Mouse (Mus musculus): ENCODE results near the gene Lefty2. TPM values are rescaled to one million over a fixed set of nuclear protein-coding genes. Genes with fewer than 3 reads are reported as not detected.

Lefty2 gene
- polyA plus RNA-seq, 1 experiment: 124 TPM

GRCm38 (mm10) chr1:180919686-180920085, 26.8 kb downstream of the Lefty2 start:
- TF ChIP-seq EP300 (IDR thresholded peaks at IDR 0.05; ENCODE audit: insufficient read depth, low read depth, low read length) (peak; percentile 64), CTCF (IDR thresholded peaks at IDR 0.05; ENCODE audit: low read depth, low read length) (peak; percentile 99), POLR2A (IDR thresholded peaks at IDR 0.05; ENCODE audit: insufficient read depth, low read length) (no peak)
- H3K9ac ChIP-seq (ENCODE audit: low read depth, poor library complexity, severe bottlenecking): no peak overlapping the region
- no peaks in the 10 kb centered on the region for H3K36me3 ChIP-seq (ENCODE audit: control insufficient read depth, insufficient read depth, low read length, poor library complexity, severe bottlenecking)
- no peaks in the 10 kb centered on the region for H3K27me3 ChIP-seq (ENCODE audit: control insufficient read depth, insufficient read depth, low read length, poor library complexity, severe bottlenecking)
- H3K9me3 ChIP-seq (replicated peaks; ENCODE audit: control insufficient read depth, insufficient read depth, low read length, poor library complexity, severe bottlenecking): no peaks in the 10 kb centered on the region
- peaks cover 10% of the 10 kb centered on the region for H3K4me1 ChIP-seq (ENCODE audit: control insufficient read depth, insufficient read depth, low read length)
- H3K4me3 ChIP-seq (ENCODE audit: low read depth, low read length): no peak overlapping the region
- no peak overlapping the region for H3K27ac ChIP-seq (ENCODE audit: insufficient read depth, low read length)

DNA sequence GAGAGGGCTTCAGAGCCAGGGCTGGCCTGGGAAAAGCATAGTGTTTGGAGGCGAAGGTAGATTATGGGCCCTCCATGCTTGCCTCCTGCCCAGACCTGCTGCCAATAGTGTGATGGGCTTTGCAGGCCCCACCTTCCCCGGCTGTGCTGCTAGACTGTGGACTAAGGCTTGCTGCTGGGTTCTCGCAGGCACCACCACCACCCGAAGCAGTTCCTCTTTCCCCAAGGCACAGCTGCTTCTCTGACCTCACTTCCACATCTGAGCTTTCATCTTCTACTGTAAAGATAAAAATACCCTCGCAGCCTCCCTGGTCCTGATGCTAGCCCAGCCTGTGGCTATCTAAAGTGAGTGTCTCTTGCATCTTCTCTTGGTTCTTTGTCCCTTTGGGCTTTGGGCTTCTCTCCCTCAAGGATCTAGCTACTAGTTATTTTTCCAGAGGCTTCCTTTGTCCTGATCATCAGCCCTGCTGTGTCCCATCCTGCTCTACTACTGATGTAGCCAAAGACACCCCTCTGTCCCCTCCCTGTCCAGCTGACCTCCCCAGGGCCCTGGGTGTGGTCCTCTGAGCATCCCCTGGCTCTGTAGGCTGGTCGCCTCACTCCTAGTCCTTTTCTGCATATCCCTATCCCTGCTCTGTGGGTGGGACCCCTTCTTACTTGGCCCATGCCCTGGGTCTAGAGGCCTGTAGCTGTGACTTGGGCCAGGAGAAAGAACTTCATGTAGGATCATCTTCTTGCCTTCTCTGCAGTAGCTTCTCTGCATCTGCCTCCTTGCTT, 29.6 kb downstream of the Lefty2 start:
- Histone ChIP-seq H3K36me3 (ENCODE audit: control insufficient read depth, insufficient read depth, low read length, poor library complexity, severe bottlenecking) (no peaks in the 10 kb centered on the region), H3K9me3 (replicated peaks; ENCODE audit: control insufficient read depth, insufficient read depth, low read length, poor library complexity, severe bottlenecking) (no peaks in the 10 kb centered on the region), H3K4me3 (ENCODE audit: low read depth, low read length) (no peak overlapping the region), H3K27ac (ENCODE audit: insufficient read depth, low read length) (no peak overlapping the region), H3K4me1 (ENCODE audit: control insufficient read depth, insufficient read depth, low read length) (peaks cover 19% of the 10 kb centered on the region), H3K27me3 (ENCODE audit: control insufficient read depth, insufficient read depth, low read length, poor library complexity, severe bottlenecking) (no peaks in the 10 kb centered on the region), H3K9ac (ENCODE audit: low read depth, poor library complexity, severe bottlenecking) (no peak overlapping the region)
- peak; percentile 68 for TF ChIP-seq EP300 (IDR thresholded peaks at IDR 0.05; ENCODE audit: insufficient read depth, low read depth, low read length)
- no peak for TF ChIP-seq POLR2A (IDR thresholded peaks at IDR 0.05; ENCODE audit: insufficient read depth, low read length)

- no peaks in the 10 kb centered on the region for H3K36me3 ChIP-seq (ENCODE audit: control insufficient read depth, insufficient read depth, low read length, poor library complexity, severe bottlenecking)
- no peak overlapping the region for H3K4me3 ChIP-seq (ENCODE audit: low read depth, low read length)
- H3K27ac ChIP-seq (ENCODE audit: insufficient read depth, low read length): peak overlapping the region; percentile 77
- peaks cover 19% of the 10 kb centered on the region for H3K4me1 ChIP-seq (ENCODE audit: control insufficient read depth, insufficient read depth, low read length)
- no peak for TF ChIP-seq CTCF (IDR thresholded peaks at IDR 0.05; ENCODE audit: low read depth, low read length)
- peak; percentile 100 for TF ChIP-seq EP300 (IDR thresholded peaks at IDR 0.05; ENCODE audit: insufficient read depth, low read depth, low read length)
- H3K9ac ChIP-seq (ENCODE audit: low read depth, poor library complexity, severe bottlenecking): no peak overlapping the region
- H3K9me3 ChIP-seq (replicated peaks; ENCODE audit: control insufficient read depth, insufficient read depth, low read length, poor library complexity, severe bottlenecking): no peaks in the 10 kb centered on the region
- H3K27me3 ChIP-seq (ENCODE audit: control insufficient read depth, insufficient read depth, low read length, poor library complexity, severe bottlenecking): no peaks in the 10 kb centered on the region
These were observed 31.8 kb downstream of the Lefty2 start for GRCm38 (mm10) chr1:180924737-180925136.

- no peak overlapping the region for H3K27ac ChIP-seq (ENCODE audit: insufficient read depth, low read length)
- H3K9ac ChIP-seq (ENCODE audit: low read depth, poor library complexity, severe bottlenecking): no peak overlapping the region; the same call in 1 of the 2 replicates
- H3K9me3 ChIP-seq (replicated peaks; ENCODE audit: control insufficient read depth, insufficient read depth, low read length, poor library complexity, severe bottlenecking): no peaks in the 10 kb centered on the region
- no peaks in the 10 kb centered on the region for H3K36me3 ChIP-seq (ENCODE audit: control insufficient read depth, insufficient read depth, low read length, poor library complexity, severe bottlenecking)
- TF ChIP-seq CTCF (IDR thresholded peaks at IDR 0.05; ENCODE audit: low read depth, low read length) (no peak), EP300 (IDR thresholded peaks at IDR 0.05; ENCODE audit: insufficient read depth, low read depth, low read length) (no peak), POLR2A (IDR thresholded peaks at IDR 0.05; ENCODE audit: insufficient read depth, low read length) (no peak)
- H3K4me3 ChIP-seq (ENCODE audit: low read depth, low read length): no peak overlapping the region
- no peaks in the 10 kb centered on the region for H3K27me3 ChIP-seq (ENCODE audit: control insufficient read depth, insufficient read depth, low read length, poor library complexity, severe bottlenecking)
- H3K4me1 ChIP-seq (ENCODE audit: control insufficient read depth, insufficient read depth, low read length): peaks cover 19% of the 10 kb centered on the region
These were observed 33.4 kb downstream of the Lefty2 start for GRCm38 (mm10) chr1:180926286-180926685.

GRCm38 (mm10) chr1:180929599-180929998, 36.7 kb downstream of the Lefty2 start:
- H3K27ac ChIP-seq (ENCODE audit: insufficient read depth, low read length): no peak overlapping the region
- H3K4me1 ChIP-seq (ENCODE audit: control insufficient read depth, insufficient read depth, low read length): peaks cover 13% of the 10 kb centered on the region
- no peak for TF ChIP-seq EP300 (IDR thresholded peaks at IDR 0.05; ENCODE audit: insufficient read depth, low read depth, low read length)
- TF ChIP-seq POLR2A (IDR thresholded peaks at IDR 0.05; ENCODE audit: insufficient read depth, low read length): no peak
- no peak for TF ChIP-seq CTCF (IDR thresholded peaks at IDR 0.05; ENCODE audit: low read depth, low read length)
- no peak overlapping the region for H3K4me3 ChIP-seq (ENCODE audit: low read depth, low read length)
- H3K36me3 ChIP-seq (ENCODE audit: control insufficient read depth, insufficient read depth, low read length, poor library complexity, severe bottlenecking): no peaks in the 10 kb centered on the region
- no peaks in the 10 kb centered on the region for H3K27me3 ChIP-seq (ENCODE audit: control insufficient read depth, insufficient read depth, low read length, poor library complexity, severe bottlenecking)
- H3K9ac ChIP-seq (ENCODE audit: low read depth, poor library complexity, severe bottlenecking): no peak overlapping the region
- no peaks in the 10 kb centered on the region for H3K9me3 ChIP-seq (replicated peaks; ENCODE audit: control insufficient read depth, insufficient read depth, low read length, poor library complexity, severe bottlenecking)

DNA sequence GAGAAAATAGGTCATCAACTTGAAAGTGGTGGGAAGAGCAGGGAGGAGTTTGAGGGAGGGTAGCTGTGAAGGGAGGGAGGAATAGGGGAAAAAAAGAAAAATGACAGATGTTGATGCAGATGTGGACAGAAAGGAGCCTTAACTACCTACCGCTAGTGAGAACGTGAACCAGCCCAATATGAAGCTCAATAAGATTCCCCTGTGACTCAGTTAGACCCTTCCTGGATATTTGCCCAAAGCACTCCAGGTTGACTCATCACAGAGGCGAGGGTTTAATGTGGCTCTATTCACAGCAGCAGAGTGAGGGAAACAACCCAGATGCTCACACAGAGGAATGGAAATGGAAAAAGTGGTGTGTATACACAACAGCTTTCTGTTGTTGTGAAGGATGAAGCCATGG, 38.2 kb downstream of the Lefty2 start:
- H3K27ac ChIP-seq (ENCODE audit: insufficient read depth, low read length): no peak overlapping the region
- no peak for TF ChIP-seq EP300 (IDR thresholded peaks at IDR 0.05; ENCODE audit: insufficient read depth, low read depth, low read length)
- TF ChIP-seq POLR2A (IDR thresholded peaks at IDR 0.05; ENCODE audit: insufficient read depth, low read length): no peak
- no peak for TF ChIP-seq CTCF (IDR thresholded peaks at IDR 0.05; ENCODE audit: low read depth, low read length)

More for the DNA sequence above, 38.2 kb downstream of the Lefty2 start:
- no peaks in the 10 kb centered on the region for H3K27me3 ChIP-seq (ENCODE audit: control insufficient read depth, insufficient read depth, low read length, poor library complexity, severe bottlenecking)
- no peak overlapping the region for H3K4me3 ChIP-seq (ENCODE audit: low read depth, low read length)
- no peak overlapping the region for H3K9ac ChIP-seq (ENCODE audit: low read depth, poor library complexity, severe bottlenecking)
- no peaks in the 10 kb centered on the region for H3K36me3 ChIP-seq (ENCODE audit: control insufficient read depth, insufficient read depth, low read length, poor library complexity, severe bottlenecking)
- peaks cover 8% of the 10 kb centered on the region for H3K4me1 ChIP-seq (ENCODE audit: control insufficient read depth, insufficient read depth, low read length)
- H3K9me3 ChIP-seq (replicated peaks; ENCODE audit: control insufficient read depth, insufficient read depth, low read length, poor library complexity, severe bottlenecking): no peaks in the 10 kb centered on the region

All from ES-Bruce4 (cell line).